Mouse (Mus musculus) C2C12 (cell line): ENCODE measurements at regions not wholly inside any gene's neighbourhood (a gene's known extent, or its start where the extent isn't known, plus 50 kb on each side); places are given as distances from the start of the nearest gene placed in this dataset.

Experiments used
- H3K27me3 ChIP-seq: one replicate; pipeline ENCODE4 v1.6.1; 2011; ENCODE audit not compliant: control insufficient read depth, insufficient read depth, insufficient read length
- H3K36me3 ChIP-seq: one replicate; pipeline ENCODE4 v1.6.1; 2011; ENCODE audit not compliant: control insufficient read depth, insufficient read depth
- H3K4me3 ChIP-seq: one replicate; pipeline ENCODE4 v1.5.1; 2011; ENCODE audit warnings: mild to moderate bottlenecking, control low read depth; ENCODE audit not compliant: poor library complexity, insufficient read depth, severe bottlenecking
- H3K79me2 ChIP-seq: one replicate; pipeline ENCODE4 v1.6.1; 2011; ENCODE audit not compliant: control insufficient read depth, insufficient read depth
- H3K79me3 ChIP-seq: one replicate; pipeline ENCODE4 v1.6.1; 2011; ENCODE audit warnings: low read depth, control low read depth
- H3ac ChIP-seq: one replicate; pipeline ENCODE3; 2011; ENCODE audit warnings: low read depth; ENCODE audit not compliant: control insufficient read depth, insufficient read length
- CEBPB ChIP-seq: IDR thresholded peaks from one replicate; pipeline ENCODE4 v1.6.1; 2011; ENCODE audit warnings: low read depth, mild to moderate bottlenecking, control low read depth, moderate library complexity
- CTCF ChIP-seq: IDR thresholded peaks from one replicate; pipeline ENCODE4 v1.5.1; 2011; ENCODE audit not compliant: control insufficient read depth, insufficient read depth, insufficient read length
- FOSL1 ChIP-seq: IDR thresholded peaks from one replicate; pipeline ENCODE4 v1.8.0; 2011; ENCODE audit warnings: mild to moderate bottlenecking, low read length; ENCODE audit not compliant: poor library complexity, insufficient read depth, severe bottlenecking
- MAX ChIP-seq: IDR thresholded peaks from one replicate; pipeline ENCODE4 v1.6.1; 2011; ENCODE audit warnings: mild to moderate bottlenecking, control low read depth
- MYOD1 ChIP-seq: IDR thresholded peaks from one replicate; pipeline ENCODE4 v1.6.1; 2011; ENCODE audit warnings: low read depth; ENCODE audit not compliant: control insufficient read depth, insufficient read length
- MYOG ChIP-seq: IDR thresholded peaks from one replicate; pipeline ENCODE4 v1.6.1; 2011; ENCODE audit not compliant: control insufficient read depth, insufficient read length; ENCODE audit errors: extremely low read depth
- USF1 ChIP-seq: IDR thresholded peaks from one replicate; pipeline ENCODE4 v1.6.1; 2011; ENCODE audit warnings: low read depth, mild to moderate bottlenecking, control low read depth, moderate library complexity

DNA sequence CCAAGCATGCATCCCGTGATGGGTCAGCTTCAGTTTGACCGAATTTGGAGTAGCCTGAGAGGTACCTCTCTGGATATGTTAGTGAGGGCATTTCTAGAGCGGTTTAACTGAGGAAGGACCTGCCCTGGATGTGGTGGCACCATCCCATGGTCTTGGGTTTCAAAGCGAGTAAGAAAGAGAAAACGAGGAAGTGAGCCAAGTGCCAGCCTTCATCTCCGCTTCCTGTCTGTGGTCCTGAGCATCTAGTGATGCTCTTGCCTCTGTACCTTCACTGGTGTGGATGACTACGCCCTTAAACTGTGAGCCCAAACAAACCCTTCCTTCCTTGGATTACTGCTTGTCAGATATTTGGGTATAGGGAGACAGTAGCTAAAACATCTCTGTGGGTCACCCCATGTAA is 72.3 kb upstream of the Plxnc1 start:
- no peak overlapping the region for H3K4me3 ChIP-seq
- TF ChIP-seq CTCF (no peak), MYOG (no peak), MYOD1 (no peak), CEBPB (no peak), MAX (no peak), FOSL1 (no peak), USF1 (no peak)
- no peaks in the 10 kb centered on the region for H3K36me3 ChIP-seq
- no peaks in the 10 kb centered on the region for H3K79me2 ChIP-seq
- H3ac ChIP-seq = no peak overlapping the region
- H3K27me3 ChIP-seq = no peaks in the 10 kb centered on the region
- H3K79me3 ChIP-seq = no peaks in the 10 kb centered on the region

DNA sequence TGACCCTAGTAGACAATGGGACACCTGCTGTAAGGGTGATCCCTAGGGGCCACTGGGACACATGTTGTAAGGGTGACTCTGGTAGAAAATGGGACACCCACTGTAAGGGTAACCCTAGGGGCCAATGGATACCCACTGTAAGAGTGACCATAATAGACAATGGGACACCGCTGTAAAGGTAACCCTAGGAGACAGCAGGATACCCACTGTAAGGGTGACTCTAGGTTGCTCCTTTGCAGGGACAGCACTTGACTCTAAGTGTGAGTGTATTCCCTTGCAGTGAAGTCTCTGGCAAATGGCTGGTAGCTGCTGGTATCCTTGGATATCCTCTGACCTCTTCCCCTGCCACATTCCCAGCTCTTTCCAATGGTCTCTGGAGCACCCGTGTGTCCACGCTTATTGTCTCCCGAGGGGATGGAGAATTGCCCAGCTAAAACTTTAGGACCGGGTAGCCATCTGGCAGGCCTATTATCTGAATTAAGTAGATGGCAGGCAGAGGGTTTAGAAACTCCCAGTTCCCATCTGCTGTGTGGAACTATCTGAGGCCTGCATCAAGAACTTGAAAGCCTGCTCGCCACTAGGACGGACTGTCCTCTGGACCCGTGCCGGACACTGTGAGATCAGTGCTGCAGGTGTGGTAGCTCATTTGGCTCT is 70.8 kb upstream of the Plxnc1 start:
- TF ChIP-seq FOSL1 = no peak
- no peak for TF ChIP-seq USF1
- no peak for TF ChIP-seq MYOG
- TF ChIP-seq MAX = no peak
- no peak for TF ChIP-seq CEBPB
- TF ChIP-seq CTCF = no peak
- TF ChIP-seq MYOD1 = no peak
- no peak overlapping the region for H3K4me3 ChIP-seq
- no peaks in the 10 kb centered on the region for H3K79me2 ChIP-seq
- H3K27me3 ChIP-seq = no peaks in the 10 kb centered on the region
- H3ac ChIP-seq = no peak overlapping the region
- H3K36me3 ChIP-seq = no peaks in the 10 kb centered on the region
- H3K79me3 ChIP-seq = no peaks in the 10 kb centered on the region

DNA sequence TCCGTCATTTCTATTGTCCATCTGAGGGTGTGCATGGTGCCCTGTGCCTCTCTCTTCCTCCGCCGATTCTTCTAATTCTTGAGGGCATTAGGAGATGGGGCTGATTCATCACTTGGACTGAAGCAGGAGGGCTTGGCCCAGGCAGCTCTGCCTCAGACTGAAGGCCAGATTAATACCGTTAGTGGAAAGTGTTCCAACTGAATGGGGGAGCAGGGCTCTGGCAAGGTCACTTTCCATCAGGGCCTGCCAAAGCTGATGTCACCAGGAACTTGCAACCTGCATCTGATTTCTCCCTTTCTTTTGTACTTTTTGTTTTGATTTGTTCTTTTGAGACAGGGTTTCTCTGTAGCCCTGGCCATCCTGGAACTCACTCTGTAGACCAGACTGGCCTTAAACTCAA is 69.3 kb upstream of the Plxnc1 start:
- Histone ChIP-seq H3K79me2 (no peaks in the 10 kb centered on the region), H3K36me3 (no peaks in the 10 kb centered on the region), H3K27me3 (no peaks in the 10 kb centered on the region), H3K4me3 (no peak overlapping the region), H3ac (no peak overlapping the region), H3K79me3 (no peaks in the 10 kb centered on the region)
- no peak for TF ChIP-seq FOSL1
- no peak for TF ChIP-seq CEBPB
- TF ChIP-seq MAX = no peak
- TF ChIP-seq MYOG = no peak
- TF ChIP-seq CTCF = no peak

DNA sequence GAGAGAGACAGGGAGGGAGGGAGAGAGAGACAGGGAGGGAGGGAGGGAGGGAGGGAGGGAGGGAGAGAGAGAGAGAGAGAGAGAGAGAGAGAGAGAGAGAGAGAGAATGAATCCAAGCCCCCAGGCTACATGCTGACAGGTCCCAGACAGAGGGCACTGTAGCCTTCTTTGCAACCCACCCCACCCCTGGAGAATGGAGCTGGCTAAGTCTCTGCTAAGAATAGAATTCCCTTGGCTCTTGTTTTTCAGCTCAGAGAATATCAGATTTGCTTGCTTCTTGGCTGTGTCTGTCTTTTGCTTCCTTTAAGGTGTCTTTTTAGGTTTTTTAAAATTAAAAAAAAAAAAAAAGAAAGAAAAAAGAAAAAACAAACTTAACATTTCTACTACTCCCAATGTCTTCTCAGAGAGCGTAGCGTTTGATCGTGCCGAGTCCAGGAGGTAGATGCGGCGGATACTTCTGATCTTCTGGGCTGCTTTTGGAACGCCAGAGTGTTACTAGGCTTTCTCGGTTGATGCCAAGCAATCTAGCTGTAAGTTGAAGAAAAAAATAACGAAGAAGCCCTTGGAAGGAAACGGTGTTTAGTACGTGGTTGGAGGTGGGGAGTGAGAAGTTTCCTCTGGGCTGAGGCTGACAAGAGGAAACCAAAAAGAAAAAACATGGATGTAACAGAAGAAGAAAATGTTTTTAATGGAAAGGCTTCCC is 68.7 kb upstream of the Plxnc1 start:
- H3K79me3 ChIP-seq = no peaks in the 10 kb centered on the region
- no peak overlapping the region for H3K4me3 ChIP-seq
- no peaks in the 10 kb centered on the region for H3K27me3 ChIP-seq
- H3K79me2 ChIP-seq = no peaks in the 10 kb centered on the region
- no peaks in the 10 kb centered on the region for H3K36me3 ChIP-seq
- no peak for TF ChIP-seq USF1
- no peak for TF ChIP-seq CTCF
- no peak for TF ChIP-seq FOSL1
- no peak for TF ChIP-seq MAX
- TF ChIP-seq MYOD1 = no peak
- no peak for TF ChIP-seq MYOG
- TF ChIP-seq CEBPB = no peak
- no peak overlapping the region for H3ac ChIP-seq

DNA sequence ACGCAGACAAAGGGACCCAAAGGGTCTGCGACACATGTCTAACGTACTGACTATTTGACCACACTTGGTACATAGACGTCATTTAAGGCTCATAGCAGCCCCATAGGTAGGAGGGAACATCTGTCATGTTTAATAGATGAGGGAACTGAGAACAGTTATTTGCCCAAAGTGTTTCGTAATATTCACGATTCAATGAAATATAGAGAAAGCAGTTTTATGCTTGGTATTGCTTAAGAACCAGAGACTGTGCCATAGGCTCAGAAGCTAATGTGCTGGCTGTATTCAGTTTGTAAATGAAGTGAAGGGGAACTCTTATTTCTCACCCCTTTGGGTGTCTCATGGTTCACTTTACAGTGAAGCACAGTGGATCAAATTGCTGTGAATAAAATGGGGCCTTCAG is 65.7 kb upstream of the Plxnc1 start:
- TF ChIP-seq MAX = no peak
- TF ChIP-seq USF1 = no peak
- no peak for TF ChIP-seq CTCF
- no peak for TF ChIP-seq FOSL1
- TF ChIP-seq MYOG = no peak
- TF ChIP-seq CEBPB = no peak
- no peak for TF ChIP-seq MYOD1
- Histone ChIP-seq H3ac (no peak overlapping the region), H3K27me3 (no peaks in the 10 kb centered on the region), H3K79me3 (no peaks in the 10 kb centered on the region), H3K36me3 (no peaks in the 10 kb centered on the region), H3K79me2 (no peaks in the 10 kb centered on the region), H3K4me3 (no peak overlapping the region)

DNA sequence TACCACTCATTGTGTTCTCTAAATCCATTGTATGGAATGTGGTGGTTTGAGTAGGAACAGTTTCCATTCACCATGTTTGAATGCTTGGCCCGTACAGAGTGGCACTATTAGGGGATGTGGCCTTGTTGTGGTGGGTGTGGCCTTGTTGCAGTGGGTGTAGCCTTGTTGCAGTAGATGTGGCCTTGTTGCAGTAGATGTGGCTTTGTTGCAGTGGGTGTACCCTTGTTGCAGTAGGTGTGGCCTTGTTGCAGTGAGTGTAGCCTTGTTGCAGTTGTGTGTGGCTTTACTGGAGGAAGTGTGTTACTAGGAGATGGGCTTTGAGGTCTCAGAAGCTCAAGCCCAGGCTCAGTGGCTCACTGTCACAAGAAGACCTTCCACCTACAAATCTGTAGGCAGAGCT is 64.4 kb upstream of the Plxnc1 start:
- Histone ChIP-seq H3K27me3 (no peaks in the 10 kb centered on the region), H3K79me2 (no peaks in the 10 kb centered on the region), H3K36me3 (no peaks in the 10 kb centered on the region), H3K4me3 (no peak overlapping the region), H3K79me3 (no peaks in the 10 kb centered on the region), H3ac (no peak overlapping the region)
- TF ChIP-seq MYOG = no peak
- no peak for TF ChIP-seq MYOD1
- TF ChIP-seq FOSL1 = no peak
- no peak for TF ChIP-seq USF1
- no peak for TF ChIP-seq MAX
